Mouse (Mus musculus): ENCODE measurements around the gene Txlng.
"Not testable (repeated sequence)": the region's sequence is repeated elsewhere in the genome, so short reads cannot be mapped to it uniquely, and the experiment has no call there.

GRCm38 (mm10) chrX:162830313-162830712, 1.1 kb upstream of the Txlng start:
- TF ChIP-seq CTCF (IDR thresholded peaks at IDR 0.05; ENCODE audit: low read depth, low read length); POLR2A (IDR thresholded peaks at IDR 0.05; ENCODE audit: borderline replicate concordance, low read depth, low read length): not testable (repeated sequence)
